Mouse (Mus musculus) ES-E14 (cell line): Measurements from ENCODE around the gene Mia3. TPM values are rescaled to one million over a fixed set of nuclear protein-coding genes. Genes with fewer than 3 reads are reported as not detected.
"Not testable (repeated sequence)": the region's sequence is repeated elsewhere in the genome, so short reads cannot be mapped to it uniquely, and the experiment has no call there.

Source experiments
- DNase-seq: peaks from one replicate; pipeline ENCODE4 v3.0.0-alpha.2; 2013; ENCODE audit warnings: low read depth, low spot score
- H3K27ac ChIP-seq: 2 replicates; pipeline ENCODE4 v1.5.1; 2012; ENCODE audit warnings: low read depth, mild to moderate bottlenecking, low read length, moderate library complexity, mixed read lengths; ENCODE audit not compliant: poor library complexity, insufficient read depth, severe bottlenecking
- H3K36me3 ChIP-seq: 2 replicates; pipeline ENCODE4 v1.6.1; 2012; ENCODE audit warnings: mild to moderate bottlenecking, low read length, moderate library complexity, mixed read lengths; ENCODE audit not compliant: control insufficient read depth, poor library complexity, insufficient read depth, severe bottlenecking
- H3K4me1 ChIP-seq, 2 experiments: fragments of 150-350 bp in 1 of 2; sonication (generic) in 1 of 2; 2 replicates each; pipeline ENCODE4 v1.6.1; 2012; ENCODE audit warnings: low read length in 2 of 2, mild to moderate bottlenecking in 1 of 2, mixed read lengths in 1 of 2; ENCODE audit not compliant: control insufficient read depth in 2 of 2, insufficient read depth in 2 of 2, poor library complexity in 1 of 2
- H3K4me3 ChIP-seq, 2 experiments: fragments of 150-350 bp in 1 of 2; sonication (generic) in 1 of 2; 2 replicates each; pipeline ENCODE4 v1.5.1; 2012; ENCODE audit warnings: low read length in 2 of 2, low read depth in 1 of 2, mild to moderate bottlenecking in 1 of 2, mixed read lengths in 1 of 2; ENCODE audit not compliant: insufficient read depth in 1 of 2, poor library complexity in 1 of 2, severe bottlenecking in 1 of 2
- H3K9ac ChIP-seq: 2 replicates; pipeline ENCODE4 v1.6.1; 2012; ENCODE audit warnings: low read depth, mild to moderate bottlenecking, low read length, mixed read lengths; ENCODE audit not compliant: poor library complexity, insufficient read depth, severe bottlenecking
- H3K9me3 ChIP-seq: fragments of 150-350 bp; sonication (generic); 2 replicates; pipeline ENCODE4 v1.6.1; 2012; ENCODE audit warnings: low read depth, mild to moderate bottlenecking, low read length; ENCODE audit not compliant: control insufficient read depth, insufficient read depth
- CHD2 ChIP-seq: IDR thresholded peaks from 2 replicates; pipeline ENCODE4 v1.6.1; 2014; ENCODE audit warnings: mild to moderate bottlenecking, low read depth, low read length, inconsistent platforms
- HCFC1 ChIP-seq: IDR thresholded peaks from 2 replicates; pipeline ENCODE4 v1.6.1; 2012; ENCODE audit warnings: low read length, inconsistent platforms, borderline replicate concordance; ENCODE audit not compliant: insufficient read depth
- MAFK ChIP-seq: IDR thresholded peaks from 2 replicates; pipeline ENCODE4 v1.6.1; 2014; ENCODE audit warnings: mild to moderate bottlenecking, low read depth, low read length, inconsistent platforms; ENCODE audit not compliant: insufficient read depth
- ZC3H11A ChIP-seq: IDR thresholded peaks from 2 replicates; pipeline ENCODE4 v1.6.1; 2012; ENCODE audit warnings: low read depth, mild to moderate bottlenecking, inconsistent platforms, low read length, borderline replicate concordance
- ZNF384 ChIP-seq: IDR thresholded peaks from 2 replicates; pipeline ENCODE4 v1.6.1; 2012; ENCODE audit warnings: low read depth, low read length, inconsistent platforms
- in situ Hi-C, 2 experiments: fragments of 600-800 bp; cut with MboI; formaldehyde crosslinking; loops; one replicate each; pipeline ENCODE4 v1.15.1; 2025; ENCODE audit warnings: low sequenced_read_pairs in 2 of 2, inconsistent platforms in 1 of 2; ENCODE audit not compliant: unreplicated experiment in 2 of 2
- total RNA-seq: library from RNA; depleted of rRNA; stranded (reverse); fragments of 300-350 nt; gene quantifications from 2 replicates; pipeline ENCODE4 v1.2.3, GENCODE M21; 2012

Gene Mia3
- total RNA-seq, 1 experiment: 182 TPM

DNA sequence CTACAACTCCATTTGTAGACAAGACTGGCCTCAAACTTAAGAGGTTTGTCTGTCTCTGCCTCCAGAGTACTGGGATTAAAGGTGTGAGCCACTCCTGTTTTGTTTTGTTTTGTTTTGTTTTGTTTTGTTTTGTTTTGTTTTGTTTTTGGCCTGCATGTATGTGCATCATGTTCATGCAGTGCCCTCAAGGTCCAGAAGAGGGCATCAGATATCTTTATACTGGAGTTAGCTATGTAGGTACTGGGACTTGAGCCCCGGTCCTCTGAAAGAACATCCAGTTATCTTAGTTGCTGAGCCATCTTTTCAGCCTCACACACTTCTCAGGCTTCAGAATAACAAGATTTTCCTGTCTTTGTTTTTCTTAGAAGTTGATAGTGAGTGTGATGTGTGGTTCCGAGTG lies 53.6 kb downstream of the Mia3 start:
- Histone ChIP-seq H3K36me3 (peaks cover 12% of the 10 kb centered on the region), H3K4me3 (no peak overlapping the region), H3K27ac (no peak overlapping the region), H3K9me3 (no peaks in the 10 kb centered on the region), H3K4me1 (no peaks in the 10 kb centered on the region), H3K9ac (no peak overlapping the region)
- peak; percentile 17 for DNase-seq
- TF ChIP-seq MAFK (no peak), CHD2 (no peak), HCFC1 (no peak), ZC3H11A (no peak), ZNF384 (no peak)
- in situ Hi-C loops: no loop called here

DNA sequence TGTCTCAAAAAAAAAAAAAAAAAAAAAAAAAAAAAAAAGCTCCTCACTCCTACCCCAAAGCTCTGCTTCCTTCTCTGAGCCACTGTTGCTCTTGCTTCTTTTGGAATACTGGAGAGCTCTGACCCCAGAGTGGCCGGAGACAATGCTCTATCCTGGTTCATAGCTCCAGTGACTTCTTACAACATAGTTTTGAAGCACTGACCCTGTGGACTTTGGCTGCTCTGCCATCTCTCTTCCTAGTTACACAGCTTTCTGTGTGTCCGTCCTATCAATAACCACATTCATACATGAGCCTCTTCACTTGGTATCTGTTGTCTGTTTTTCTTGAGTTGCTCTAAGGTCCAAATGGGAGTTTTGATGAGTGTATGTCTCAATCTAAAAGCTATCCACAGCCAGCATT lies 57.3 kb downstream of the Mia3 start:
- DNase-seq: no peak
- Histone ChIP-seq H3K9me3 (no peaks in the 10 kb centered on the region), H3K9ac (no peak overlapping the region), H3K4me1 (no peaks in the 10 kb centered on the region), H3K4me3 (no peak overlapping the region), H3K27ac (no peak overlapping the region), H3K36me3 (peaks cover 9% of the 10 kb centered on the region)
- TF ChIP-seq ZC3H11A (no peak), ZNF384 (no peak), MAFK (no peak), CHD2 (no peak), HCFC1 (no peak)
- in situ Hi-C loops: no loop called here

DNA sequence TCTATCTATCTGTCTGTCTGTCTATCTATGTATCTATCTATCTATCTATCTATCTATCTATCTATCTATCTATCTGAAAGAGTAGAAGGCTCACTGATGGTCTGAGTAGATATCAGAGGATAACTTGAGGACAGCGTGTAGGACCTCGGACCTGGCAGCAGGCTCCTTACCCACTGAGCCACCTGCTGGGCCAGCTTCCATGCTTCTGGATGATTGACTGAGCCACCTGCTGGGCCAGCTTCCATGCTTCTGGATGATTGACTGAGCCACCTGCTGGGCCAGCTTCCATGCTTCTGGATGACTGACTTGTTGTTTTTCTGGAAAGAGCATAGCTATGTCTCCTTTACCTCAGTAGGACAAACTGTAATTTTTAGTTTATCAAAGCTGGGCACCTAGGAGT lies 59.8 kb downstream of the Mia3 start:
- in situ Hi-C loops, H3K9ac ChIP-seq, DNase-seq, H3K27ac ChIP-seq, H3K4me1 ChIP-seq, H3K9me3 ChIP-seq, H3K4me3 ChIP-seq, H3K36me3 ChIP-seq: not testable (repeated sequence)

DNA sequence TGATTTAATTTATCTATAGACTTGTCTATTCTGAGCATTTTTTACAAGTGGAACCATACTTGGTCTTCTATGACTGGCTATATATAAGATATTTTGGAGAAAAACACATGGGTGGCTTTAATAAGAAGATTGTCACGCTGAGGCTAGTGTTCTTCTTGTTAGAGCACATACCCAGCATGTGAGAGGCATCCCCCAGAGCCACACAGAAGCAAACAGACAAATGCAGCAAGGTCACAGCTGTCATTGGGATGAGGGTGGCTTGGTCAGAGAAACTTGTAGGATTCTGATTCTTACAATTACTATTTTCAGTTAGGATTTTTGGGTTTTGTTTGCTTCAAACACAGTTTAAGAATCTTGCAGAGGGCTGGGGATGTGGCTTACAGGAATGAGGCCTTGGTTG lies 60.9 kb downstream of the Mia3 start:
- TF ChIP-seq MAFK: no peak
- TF ChIP-seq ZNF384: no peak
- TF ChIP-seq HCFC1: no peak
- no peak for TF ChIP-seq CHD2
- TF ChIP-seq ZC3H11A: no peak
- Histone ChIP-seq H3K27ac (no peak overlapping the region), H3K9ac (no peak overlapping the region), H3K36me3 (no peaks in the 10 kb centered on the region), H3K4me1 (no peaks in the 10 kb centered on the region), H3K4me3 (no peak overlapping the region), H3K9me3 (no peaks in the 10 kb centered on the region)
- in situ Hi-C loops: no loop called here
- no peak for DNase-seq

DNA sequence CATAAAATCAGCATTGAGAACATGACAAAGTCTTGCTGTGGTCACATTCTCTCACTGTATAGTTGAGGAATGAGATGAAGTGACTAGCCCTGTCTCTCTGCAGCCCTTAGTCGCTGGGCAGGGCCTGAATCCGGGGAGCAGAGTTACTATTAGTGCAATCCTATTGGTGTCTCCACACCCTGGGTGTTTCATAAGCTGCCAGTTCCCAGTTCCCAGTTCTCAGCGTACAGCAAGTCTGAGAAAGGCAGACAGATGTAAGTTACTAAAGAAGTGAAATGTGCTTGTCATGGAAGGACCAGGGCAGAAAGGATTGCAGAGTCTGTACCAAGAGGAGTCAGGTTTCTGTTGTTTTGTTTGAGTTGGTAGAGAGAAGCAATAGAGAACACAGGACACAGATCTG lies 61.8 kb downstream of the Mia3 start:
- H3K9me3 ChIP-seq: no peaks in the 10 kb centered on the region
- DNase-seq: no peak
- H3K4me3 ChIP-seq: no peak overlapping the region
- in situ Hi-C loops: no loop called here
- H3K27ac ChIP-seq: no peak overlapping the region
- no peaks in the 10 kb centered on the region for H3K36me3 ChIP-seq
- TF ChIP-seq HCFC1 (no peak), ZNF384 (no peak), CHD2 (no peak), ZC3H11A (no peak), MAFK (no peak)
- H3K9ac ChIP-seq: no peak overlapping the region
- no peaks in the 10 kb centered on the region for H3K4me1 ChIP-seq
